Mouse (Mus musculus): ENCODE measurements at regions not wholly inside any gene's neighbourhood (a gene's known extent, or its start where the extent isn't known, plus 50 kb on each side); places are given as distances from the start of the nearest gene placed in this dataset.

GRCm38 (mm10) chr19:56176059-56176458, 110.9 kb upstream of the Habp2 start:
- no peaks in the 10 kb centered on the region for H3K27me3 ChIP-seq (ENCODE audit: control insufficient read depth, insufficient read depth, low read length)
- 75% methylated on average over 8 of the region's 8 CpGs for WGBS
- H3K4me2 ChIP-seq (ENCODE audit: low read depth, low read length) = no peak overlapping the region
- H3K27ac ChIP-seq (ENCODE audit: low read length) = no peak overlapping the region
- H3K9ac ChIP-seq (ENCODE audit: low read length) = no peak overlapping the region
- no peak for ATAC-seq (ENCODE audit: insufficient read depth, low FRiP score)
- no peaks in the 10 kb centered on the region for H3K9me3 ChIP-seq (replicated peaks; ENCODE audit: control insufficient read depth, low read length)
- H3K36me3 ChIP-seq (ENCODE audit: control insufficient read depth, insufficient read depth, low read length) = no peaks in the 10 kb centered on the region
- no peaks in the 10 kb centered on the region for H3K4me1 ChIP-seq (ENCODE audit: control insufficient read depth, insufficient read depth, low read length)
- no peak overlapping the region for H3K4me3 ChIP-seq (replicated peaks; ENCODE audit: low read length)

GRCm38 (mm10) chr19:56177231-56177745, 109.6 kb upstream of the Habp2 start:
- 25% methylated on average over 12 of the region's 12 CpGs for WGBS
- Histone ChIP-seq H3K9me3 (replicated peaks; ENCODE audit: control insufficient read depth, low read length) (no peaks in the 10 kb centered on the region), H3K9ac (ENCODE audit: low read length) (0 out of 2 replicates have a peak overlapping the region, but pooled peaks have one; percentile 2), H3K27me3 (ENCODE audit: control insufficient read depth, insufficient read depth, low read length) (no peaks in the 10 kb centered on the region), H3K4me1 (ENCODE audit: control insufficient read depth, insufficient read depth, low read length) (no peaks in the 10 kb centered on the region), H3K36me3 (ENCODE audit: control insufficient read depth, insufficient read depth, low read length) (no peaks in the 10 kb centered on the region), H3K27ac (ENCODE audit: low read length) (peak overlapping the region; percentile 68), H3K4me3 (replicated peaks; ENCODE audit: low read length) (no peak overlapping the region), H3K4me2 (ENCODE audit: low read depth, low read length) (no peak overlapping the region)
- peak; percentile 81; the same call in 1 of the 2 replicates for ATAC-seq (ENCODE audit: insufficient read depth, low FRiP score)

GRCm38 (mm10) chr19:56185756-56186155, 101.2 kb upstream of the Habp2 start:
- H3K4me2 ChIP-seq (ENCODE audit: low read depth, low read length) = no peak overlapping the region
- no peaks in the 10 kb centered on the region for H3K4me1 ChIP-seq (ENCODE audit: control insufficient read depth, insufficient read depth, low read length)
- ATAC-seq (ENCODE audit: insufficient read depth, low FRiP score) = no peak
- no peaks in the 10 kb centered on the region for H3K36me3 ChIP-seq (ENCODE audit: control insufficient read depth, insufficient read depth, low read length)
- 63% methylated on average over 5 of the region's 5 CpGs for WGBS
- no peak overlapping the region for H3K4me3 ChIP-seq (replicated peaks; ENCODE audit: low read length)
- H3K9ac ChIP-seq (ENCODE audit: low read length) = no peak overlapping the region
- no peaks in the 10 kb centered on the region for H3K27me3 ChIP-seq (ENCODE audit: control insufficient read depth, insufficient read depth, low read length)
- no peak overlapping the region for H3K27ac ChIP-seq (ENCODE audit: low read length)
- H3K9me3 ChIP-seq (replicated peaks; ENCODE audit: control insufficient read depth, low read length) = 0 out of 2 replicates have a peak, but pooled peaks cover 2% of the 10 kb centered on the region

GRCm38 (mm10) chr19:56189185-56189584, 97.8 kb upstream of the Habp2 start:
- no peak overlapping the region for H3K9ac ChIP-seq (ENCODE audit: low read length)

GRCm38 (mm10) chr19:56190222-56190621, 96.7 kb upstream of the Habp2 start:
- Histone ChIP-seq H3K36me3 (ENCODE audit: control insufficient read depth, insufficient read depth, low read length) (no peaks in the 10 kb centered on the region), H3K27ac (ENCODE audit: low read length) (no peak overlapping the region), H3K27me3 (ENCODE audit: control insufficient read depth, insufficient read depth, low read length) (no peaks in the 10 kb centered on the region), H3K9me3 (replicated peaks; ENCODE audit: control insufficient read depth, low read length) (no peaks in the 10 kb centered on the region), H3K4me1 (ENCODE audit: control insufficient read depth, insufficient read depth, low read length) (no peaks in the 10 kb centered on the region), H3K4me3 (replicated peaks; ENCODE audit: low read length) (no peak overlapping the region), H3K4me2 (ENCODE audit: low read depth, low read length) (no peak overlapping the region), H3K9ac (ENCODE audit: low read length) (no peak overlapping the region)
- ATAC-seq (ENCODE audit: insufficient read depth, low FRiP score) = no peak
- WGBS = 59% methylated on average over 3 of the region's 3 CpGs

More at GRCm38 (mm10) chr19:56189185-56189584, 97.8 kb upstream of the Habp2 start:
- Histone ChIP-seq H3K27me3 (ENCODE audit: control insufficient read depth, insufficient read depth, low read length) (no peaks in the 10 kb centered on the region), H3K4me1 (ENCODE audit: control insufficient read depth, insufficient read depth, low read length) (no peaks in the 10 kb centered on the region), H3K4me2 (ENCODE audit: low read depth, low read length) (no peak overlapping the region), H3K4me3 (replicated peaks; ENCODE audit: low read length) (no peak overlapping the region), H3K36me3 (ENCODE audit: control insufficient read depth, insufficient read depth, low read length) (no peaks in the 10 kb centered on the region), H3K9me3 (replicated peaks; ENCODE audit: control insufficient read depth, low read length) (no peaks in the 10 kb centered on the region), H3K27ac (ENCODE audit: low read length) (no peak overlapping the region)
- 83% methylated on average over 1 of the region's 1 CpGs for WGBS
- ATAC-seq (ENCODE audit: insufficient read depth, low FRiP score) = no peak

- Histone ChIP-seq H3K9ac (ENCODE audit: low read length) (no peak overlapping the region), H3K4me2 (ENCODE audit: low read depth, low read length) (no peak overlapping the region), H3K27ac (ENCODE audit: low read length) (no peak overlapping the region), H3K36me3 (ENCODE audit: control insufficient read depth, insufficient read depth, low read length) (no peaks in the 10 kb centered on the region), H3K9me3 (replicated peaks; ENCODE audit: control insufficient read depth, low read length) (no peaks in the 10 kb centered on the region), H3K27me3 (ENCODE audit: control insufficient read depth, insufficient read depth, low read length) (no peaks in the 10 kb centered on the region), H3K4me3 (replicated peaks; ENCODE audit: low read length) (no peak overlapping the region), H3K4me1 (ENCODE audit: control insufficient read depth, insufficient read depth, low read length) (no peaks in the 10 kb centered on the region)
- whole genome bisulfite sequencing = 66% methylated on average over 15 of the region's 15 CpGs
- ATAC-seq (ENCODE audit: insufficient read depth, low FRiP score) = peak; percentile 40; the same call in 1 of the 2 replicates
Measured at GRCm38 (mm10) chr19:56198474-56199236, 88.3 kb upstream of the Habp2 start.

GRCm38 (mm10) chr19:56199401-56200150, 87.4 kb upstream of the Habp2 start:
- no peaks in the 10 kb centered on the region for H3K36me3 ChIP-seq (ENCODE audit: control insufficient read depth, insufficient read depth, low read length)
- H3K9me3 ChIP-seq (replicated peaks; ENCODE audit: control insufficient read depth, low read length) = no peaks in the 10 kb centered on the region
- H3K9ac ChIP-seq (ENCODE audit: low read length) = no peak overlapping the region
- H3K27me3 ChIP-seq (ENCODE audit: control insufficient read depth, insufficient read depth, low read length) = no peaks in the 10 kb centered on the region
- WGBS = 61% methylated on average over 14 of the region's 14 CpGs
- ATAC-seq (ENCODE audit: insufficient read depth, low FRiP score) = no peak
- no peak overlapping the region for H3K4me2 ChIP-seq (ENCODE audit: low read depth, low read length)
- H3K27ac ChIP-seq (ENCODE audit: low read length) = no peak overlapping the region
- H3K4me1 ChIP-seq (ENCODE audit: control insufficient read depth, insufficient read depth, low read length) = no peaks in the 10 kb centered on the region
- no peak overlapping the region for H3K4me3 ChIP-seq (replicated peaks; ENCODE audit: low read length)

GRCm38 (mm10) chr19:56201007-56201682, 85.8 kb upstream of the Habp2 start:
- Histone ChIP-seq H3K9me3 (replicated peaks; ENCODE audit: control insufficient read depth, low read length) (no peaks in the 10 kb centered on the region), H3K9ac (ENCODE audit: low read length) (no peak overlapping the region), H3K27ac (ENCODE audit: low read length) (no peak overlapping the region), H3K36me3 (ENCODE audit: control insufficient read depth, insufficient read depth, low read length) (no peaks in the 10 kb centered on the region), H3K4me2 (ENCODE audit: low read depth, low read length) (no peak overlapping the region), H3K4me1 (ENCODE audit: control insufficient read depth, insufficient read depth, low read length) (no peaks in the 10 kb centered on the region), H3K4me3 (replicated peaks; ENCODE audit: low read length) (no peak overlapping the region), H3K27me3 (ENCODE audit: control insufficient read depth, insufficient read depth, low read length) (no peaks in the 10 kb centered on the region)
- no peak for ATAC-seq (ENCODE audit: insufficient read depth, low FRiP score)
- 89% methylated on average over 9 of the region's 9 CpGs for WGBS
